Mouse (Mus musculus) hindbrain, embryonic 16.5 days (tissue): ENCODE data around the gene Lrp3. TPM values are rescaled to one million over a fixed set of nuclear protein-coding genes. Genes with fewer than 3 reads are reported as not detected.
A peak's percentile ranks its signal among the peaks of the same experiment; 100 is the strongest.
"Not testable (repeated sequence)": the region's sequence is repeated elsewhere in the genome, so short reads cannot be mapped to it uniquely, and the experiment has no call there.

Source experiments
- ATAC-seq: fragments of 200-750 bp; cut with Nextera tagmentation; 2 replicates; pipeline ENCODE4 v1.8.0; 2017; ENCODE audit warnings: moderate TSS enrichment, moderate library complexity
- H3K27ac ChIP-seq: fragments of 300-500 bp; sonication (generic); 2 replicates; pipeline ENCODE4 v1.5.1; 2014; ENCODE audit warnings: low read depth, mild to moderate bottlenecking, control low read depth, low read length, moderate library complexity
- H3K27me3 ChIP-seq: fragments of 300-500 bp; sonication (generic); replicated peaks from 2 replicates; pipeline ENCODE4 v1.6.1; 2014; ENCODE audit warnings: low read length; ENCODE audit not compliant: control insufficient read depth, insufficient read depth
- H3K36me3 ChIP-seq: fragments of 300-500 bp; sonication (generic); 2 replicates; pipeline ENCODE4 v1.6.1; 2014; ENCODE audit warnings: mild to moderate bottlenecking, low read length, moderate library complexity, mixed read lengths; ENCODE audit not compliant: control insufficient read depth, insufficient read depth
- H3K4me1 ChIP-seq: fragments of 300-500 bp; sonication (generic); 2 replicates; pipeline ENCODE4 v1.6.1; 2014; ENCODE audit warnings: low read depth, low read length; ENCODE audit not compliant: control insufficient read depth, insufficient read depth
- H3K4me2 ChIP-seq: fragments of 300-500 bp; sonication (generic); 2 replicates; pipeline ENCODE4 v1.6.1; 2014; ENCODE audit warnings: mild to moderate bottlenecking, low read length, control low read depth, moderate library complexity
- H3K4me3 ChIP-seq: fragments of 300-500 bp; sonication (generic); 2 replicates; pipeline ENCODE4 v1.5.1; 2014; ENCODE audit warnings: mild to moderate bottlenecking, low read length, control low read depth, moderate library complexity
- H3K9ac ChIP-seq: fragments of 300-500 bp; sonication (generic); 2 replicates; pipeline ENCODE4 v1.6.1; 2014; ENCODE audit warnings: low read depth, mild to moderate bottlenecking, control low read depth, low read length, moderate library complexity
- H3K9me3 ChIP-seq: fragments of 300-500 bp; sonication (generic); 2 replicates; pipeline ENCODE4 v1.6.1; 2014; ENCODE audit warnings: mild to moderate bottlenecking, low read length, moderate library complexity; ENCODE audit not compliant: control insufficient read depth
- WGBS: fragments of 180-500 bp; shearing (Covaris S2); extraction: QIAGEN DNeasy Blood & Tissue Kit; methylation state at CpG from one replicate; pipeline ENCODE4 v1.1.7; 2014; 5-methylcytosine and 5-hydroxymethylcytosine counted together
- polyA plus RNA-seq: library from polyadenylated mRNA; unstranded; fragments of >200 nt; fragmentation: Nextera tagmentation; extraction: Ambion mirVana; gene quantifications from 2 replicates; pipeline ENCODE4 v1.2.1, GENCODE M21; 2015

Lrp3 gene
- 25.1 and 25.5 TPM in 2 replicates for polyA plus RNA-seq

- H3K27me3 ChIP-seq = no peaks in the 10 kb centered on the region
- H3K36me3 ChIP-seq = peaks cover 13% of the 10 kb centered on the region
- no peaks in the 10 kb centered on the region for H3K9me3 ChIP-seq
- WGBS = under 1% methylated on average over 16 of the region's 53 CpGs
- H3K27ac ChIP-seq = peak within 1 kb of the TSS; percentile 91
- peak within 1 kb of the TSS; percentile 82 for H3K4me2 ChIP-seq
- H3K9ac ChIP-seq = peak within 1 kb of the TSS; percentile 97
- H3K4me3 ChIP-seq = peak within 1 kb of the TSS; percentile 78
- H3K4me1 ChIP-seq = peaks cover 17% of the 10 kb centered on the region
- ATAC-seq = peak; percentile 91
Measured at GRCm38 (mm10) chr7:35215225-35215624, at the start of gene Lrp3. Gene Lrp3, minus strand, starts transcription at chr7:35215498.

- H3K9me3 ChIP-seq = no peaks in the 10 kb centered on the region
Measured at GRCm38 (mm10) chr7:35264746-35265145, 49.4 kb upstream of the Lrp3 start.

GRCm38 (mm10) chr7:35263595-35264489 lies 48.5 kb upstream of the Lrp3 start:
- Histone ChIP-seq H3K9ac (no peak overlapping the region), H3K36me3 (no peaks in the 10 kb centered on the region), H3K27me3 (no peaks in the 10 kb centered on the region), H3K9me3 (no peaks in the 10 kb centered on the region), H3K27ac (no peak overlapping the region), H3K4me1 (no peaks in the 10 kb centered on the region), H3K4me3 (no peak overlapping the region), H3K4me2 (no peak overlapping the region)
- no peak for ATAC-seq
- whole genome bisulfite sequencing = 84% methylated on average over 15 of the region's 15 CpGs

More at GRCm38 (mm10) chr7:35264746-35265145, 49.4 kb upstream of the Lrp3 start:
- ATAC-seq = no peak
- Histone ChIP-seq H3K4me3 (no peak overlapping the region), H3K36me3 (no peaks in the 10 kb centered on the region), H3K27ac (no peak overlapping the region), H3K4me1 (peaks cover 2% of the 10 kb centered on the region; the same call in 1 of the 2 replicates), H3K9ac (no peak overlapping the region), H3K4me2 (no peak overlapping the region), H3K27me3 (no peaks in the 10 kb centered on the region)
- 9% methylated on average over 7 of the region's 7 CpGs for WGBS

GRCm38 (mm10) chr7:35259384-35259783 lies 44.1 kb upstream of the Lrp3 start:
- no peaks in the 10 kb centered on the region for H3K27me3 ChIP-seq
- no peaks in the 10 kb centered on the region for H3K36me3 ChIP-seq
- no peaks in the 10 kb centered on the region for H3K9me3 ChIP-seq
- no peak overlapping the region for H3K9ac ChIP-seq
- no peak overlapping the region for H3K27ac ChIP-seq
- H3K4me3 ChIP-seq = no peak overlapping the region
- no peak for ATAC-seq
- 95% methylated on average over 8 of the region's 8 CpGs for WGBS
- no peak overlapping the region for H3K4me2 ChIP-seq
- H3K4me1 ChIP-seq = no peaks in the 10 kb centered on the region

- Histone ChIP-seq H3K27me3 (no peaks in the 10 kb centered on the region), H3K36me3 (no peaks in the 10 kb centered on the region), H3K4me1 (no peaks in the 10 kb centered on the region), H3K4me3 (no peak overlapping the region), H3K9ac (no peak overlapping the region), H3K9me3 (no peaks in the 10 kb centered on the region), H3K27ac (no peak overlapping the region), H3K4me2 (no peak overlapping the region)
- no peak for ATAC-seq
- WGBS = 44% methylated on average over 7 of the region's 7 CpGs
Measured at GRCm38 (mm10) chr7:35258294-35258693, 43.0 kb upstream of the Lrp3 start.

- peak overlapping the region; percentile 25 for H3K4me3 ChIP-seq
- no peaks in the 10 kb centered on the region for H3K9me3 ChIP-seq
- H3K4me1 ChIP-seq = no peaks in the 10 kb centered on the region; the same call in 1 of the 2 replicates
- peak; percentile 90 for ATAC-seq
- WGBS = 5% methylated on average over 13 of the region's 13 CpGs
- peak overlapping the region; percentile 47 for H3K9ac ChIP-seq
- H3K27ac ChIP-seq = no peak overlapping the region
- no peaks in the 10 kb centered on the region for H3K27me3 ChIP-seq
- no peaks in the 10 kb centered on the region for H3K36me3 ChIP-seq
- peak overlapping the region; percentile 58 for H3K4me2 ChIP-seq
Measured at GRCm38 (mm10) chr7:35252041-35252558, 36.8 kb upstream of the Lrp3 start.

- H3K27me3 ChIP-seq, H3K36me3 ChIP-seq, H3K9me3 ChIP-seq, H3K27ac ChIP-seq, H3K4me2 ChIP-seq, ATAC-seq, H3K4me3 ChIP-seq, H3K4me1 ChIP-seq, H3K9ac ChIP-seq: not testable (repeated sequence)
- WGBS = 60% methylated on average over 2 of the region's 3 CpGs
Measured at GRCm38 (mm10) chr7:35237935-35238334, 22.6 kb upstream of the Lrp3 start.

- no peaks in the 10 kb centered on the region for H3K36me3 ChIP-seq
- H3K9me3 ChIP-seq = peaks cover 4% of the 10 kb centered on the region; the same call in 1 of the 2 replicates
- no peaks in the 10 kb centered on the region for H3K27me3 ChIP-seq
- H3K4me3 ChIP-seq = peak overlapping the region; percentile 65
- peak overlapping the region; percentile 63 for H3K4me2 ChIP-seq
- peak; percentile 72 for ATAC-seq
- peak overlapping the region; percentile 66 for H3K9ac ChIP-seq
- peaks cover 5% of the 10 kb centered on the region for H3K4me1 ChIP-seq
- peak overlapping the region; percentile 88 for H3K27ac ChIP-seq
- 13% methylated on average over 9 of the region's 9 CpGs for WGBS
Measured at GRCm38 (mm10) chr7:35235308-35235707, 20.0 kb upstream of the Lrp3 start.
